Mouse (Mus musculus): ENCODE results near the gene Gm10643. TPM values are rescaled to one million over a fixed set of nuclear protein-coding genes. Genes with fewer than 3 reads are reported as not detected.

Gm10643 gene
- total RNA-seq, 2 experiments from 2014 or later = 4.9 to 5.6 TPM

DNA sequence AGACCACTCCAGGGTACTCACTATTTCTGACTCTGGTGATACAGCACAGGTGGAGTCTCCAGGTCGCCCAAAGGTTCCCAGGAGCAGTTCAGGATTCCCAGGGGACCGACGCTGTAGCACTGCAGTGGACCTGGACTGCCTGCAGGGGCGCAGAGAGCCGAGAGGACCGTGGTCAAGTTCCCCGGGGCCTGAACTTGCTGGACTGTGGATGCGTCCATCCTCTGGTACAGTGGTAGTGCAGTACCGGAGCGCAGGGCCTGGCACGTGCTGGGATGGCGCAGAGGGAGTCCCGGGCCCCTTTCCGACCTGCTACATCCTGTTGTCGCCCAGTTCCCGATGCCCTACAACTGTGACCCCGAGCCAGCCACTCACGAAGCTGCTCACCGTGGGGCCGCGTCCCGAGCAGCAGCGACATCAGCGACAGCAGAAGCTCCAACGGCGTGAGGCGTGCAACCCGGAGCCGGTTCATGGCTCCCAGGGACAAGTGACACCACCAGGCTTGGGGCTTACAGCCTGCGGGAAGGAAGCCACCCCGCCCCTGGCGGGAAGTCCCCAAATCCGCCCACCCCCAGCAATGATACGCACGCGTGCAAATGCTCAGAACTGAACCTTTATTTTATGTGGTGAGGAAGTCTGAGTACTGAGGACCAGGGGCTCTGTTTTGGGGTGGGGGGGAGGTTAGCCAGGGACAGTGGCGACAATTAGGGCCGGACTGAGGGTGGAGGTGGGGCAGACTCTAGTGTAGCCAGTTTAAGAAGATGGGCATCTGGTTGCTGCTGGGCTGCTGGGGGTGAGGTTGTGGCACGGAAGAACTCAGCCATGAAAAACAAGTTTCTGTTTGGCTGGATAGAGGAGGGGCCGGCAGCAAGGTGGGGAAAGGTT lies 22.6 kb downstream of the Gm10643 start, which contains the start of gene Il27ra:
Gene Il27ra (minus strand): TSS at position 524 of the 882 bp plus-strand sequence.
- DNase-seq (ENCODE audit: low spot score in 2 of 2) = peak in 1 of 2 experiments; percentile 29

- DNase-seq (ENCODE audit: low spot score in 2 of 2) = peak; percentile 53 to 87
Measured at GRCm38 (mm10) chr8:84039050-84039449, 25.9 kb downstream of the Gm10643 start.

DNA sequence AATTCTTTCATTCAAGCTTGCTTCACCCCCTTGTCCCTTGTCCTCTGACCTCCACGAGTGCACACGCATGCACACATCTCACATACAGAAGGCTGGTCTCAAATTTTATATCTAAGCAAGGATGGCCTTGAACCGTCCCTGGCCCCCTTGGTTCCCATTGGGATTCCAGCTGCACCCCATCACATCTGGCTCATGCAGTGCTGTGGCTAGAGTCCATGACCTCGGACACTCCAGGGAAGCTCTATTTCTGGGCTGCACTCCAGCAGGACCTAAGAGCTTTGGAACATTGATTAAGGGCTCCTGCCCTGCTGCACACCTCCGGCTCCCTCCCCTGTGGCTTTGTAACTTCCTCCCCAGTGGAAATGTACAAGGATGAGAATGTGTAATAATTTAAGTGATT lies 26.9 kb downstream of the Gm10643 start:
- no peak for DNase-seq (ENCODE audit: low spot score in 2 of 2)

DNA sequence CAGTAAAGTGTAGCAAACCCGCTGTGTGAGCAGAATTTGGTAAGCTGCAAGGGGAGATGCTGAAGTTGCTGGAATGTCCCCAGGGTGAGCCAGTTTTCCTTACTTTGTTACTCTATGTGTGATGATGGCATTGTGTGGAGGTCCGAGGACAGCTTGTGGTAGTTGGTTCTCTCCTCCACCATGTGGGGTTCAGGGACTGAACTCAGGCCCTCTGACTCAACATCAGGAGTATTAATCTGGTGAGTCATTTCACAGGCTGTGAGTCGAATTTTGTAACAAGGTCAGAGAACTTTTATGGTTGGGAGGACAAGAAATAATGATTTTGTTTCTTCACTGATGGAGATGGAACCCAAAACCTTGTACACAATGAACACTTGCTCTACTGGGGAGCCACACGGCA lies 32.2 kb downstream of the Gm10643 start:
- no peak for DNase-seq (ENCODE audit: low spot score in 2 of 2)

DNA sequence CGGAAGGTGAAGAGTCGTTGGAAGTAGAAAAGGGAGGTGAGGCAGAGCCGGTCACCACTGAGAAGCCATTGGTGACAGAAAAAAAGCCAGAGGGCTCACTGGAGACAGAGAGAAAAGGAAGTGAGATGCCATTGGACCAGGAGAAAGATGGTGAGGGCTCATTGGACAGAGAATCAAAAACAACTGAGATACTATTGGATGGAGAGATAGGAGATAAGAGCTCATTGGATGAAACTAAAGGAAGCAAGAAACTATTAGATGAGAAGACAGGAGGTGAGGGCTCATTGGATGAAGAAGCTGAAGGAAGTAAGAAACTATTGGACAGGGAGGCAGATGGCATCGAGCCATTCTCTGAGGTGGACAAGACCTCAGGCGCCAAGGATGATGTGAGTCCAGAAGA lies 35.7 kb downstream of the Gm10643 start:
- DNase-seq (ENCODE audit: low spot score in 2 of 2) = no peak

DNA sequence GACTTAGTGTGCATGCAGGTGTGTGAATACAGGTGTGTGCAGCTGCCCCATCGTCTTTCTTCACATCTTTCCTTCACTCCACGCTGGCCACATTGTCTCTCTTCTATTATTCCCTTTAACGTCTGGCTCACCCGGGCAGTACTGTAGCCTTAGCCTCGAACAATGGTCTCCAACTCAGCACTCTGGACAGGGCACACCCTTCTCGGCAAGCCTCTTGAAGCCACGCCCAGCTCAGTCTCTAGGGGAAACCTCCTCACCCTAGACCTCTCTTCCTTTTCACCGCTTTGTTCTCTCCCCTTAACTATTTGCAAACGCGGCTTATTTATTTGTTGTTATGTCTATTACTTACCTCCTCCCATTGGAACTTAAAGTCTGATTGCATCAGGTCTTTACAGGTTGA lies 37.5 kb downstream of the Gm10643 start:
- DNase-seq (ENCODE audit: low spot score in 2 of 2) = no peak

- DNase-seq (ENCODE audit: low spot score in 2 of 2) = peak in 1 of 2 experiments; percentile 34
Measured at GRCm38 (mm10) chr8:84025863-84026262, 39.1 kb downstream of the Gm10643 start.

- no peak for DNase-seq (ENCODE audit: low spot score in 2 of 2)
Measured at GRCm38 (mm10) chr8:84024171-84024570, 40.8 kb downstream of the Gm10643 start.

DNA sequence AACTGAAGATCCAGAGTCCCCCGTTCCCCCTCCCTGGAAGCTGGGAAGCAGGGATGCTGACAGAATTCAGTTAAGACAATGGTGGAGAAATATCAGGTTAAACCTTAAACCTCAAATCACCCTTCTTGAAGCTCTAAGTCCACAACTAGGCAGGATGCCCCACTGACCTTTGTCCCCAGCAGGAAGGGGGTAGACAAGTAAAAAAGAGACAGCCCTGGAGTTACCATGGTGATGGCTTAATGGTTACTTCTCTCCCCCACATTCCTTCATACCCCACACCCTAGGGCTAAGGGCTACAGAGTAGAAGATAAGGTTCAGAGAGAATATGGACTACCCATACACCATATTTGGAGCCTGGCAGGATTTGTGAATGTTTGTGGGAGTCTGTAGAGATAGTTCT lies 41.3 kb downstream of the Gm10643 start:
- DNase-seq (ENCODE audit: low spot score in 2 of 2) = no peak

DNA sequence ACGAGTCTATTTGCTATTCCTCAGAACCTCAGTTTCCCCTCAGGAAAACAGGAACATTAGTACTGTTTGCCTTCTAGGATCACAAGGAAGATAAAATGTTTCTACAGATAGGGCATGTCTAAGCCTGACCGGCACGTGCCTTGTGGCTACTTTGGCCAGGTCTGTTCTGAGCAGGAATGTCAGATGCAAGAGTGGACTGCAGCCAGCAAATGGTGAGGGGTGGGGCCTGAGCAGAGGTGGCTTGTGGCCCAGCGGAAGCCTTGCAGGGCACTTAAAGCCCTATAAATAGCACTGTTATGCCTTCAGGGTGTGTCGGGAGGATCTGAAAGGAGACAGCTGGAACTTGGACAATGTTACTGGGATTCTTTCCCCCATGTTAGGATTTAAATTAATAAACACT lies 41.9 kb downstream of the Gm10643 start:
- DNase-seq (ENCODE audit: low spot score in 2 of 2) = no peak

GRCm38 (mm10) chr8:84021569-84021968 lies 43.4 kb downstream of the Gm10643 start:
- DNase-seq (ENCODE audit: low spot score in 2 of 2) = no peak

GRCm38 (mm10) chr8:84021096-84021495 lies 43.8 kb downstream of the Gm10643 start, which contains the start of gene Palm3:
Gene Palm3, plus strand, starts transcription at chr8:84021471.
- no peak for DNase-seq (ENCODE audit: low spot score in 2 of 2)

- no peak for DNase-seq (ENCODE audit: low spot score in 2 of 2)
Measured at GRCm38 (mm10) chr8:84019738-84020137, 45.2 kb downstream of the Gm10643 start.

- DNase-seq (ENCODE audit: low spot score in 2 of 2) = no peak
Measured at GRCm38 (mm10) chr8:84015833-84016232, 49.1 kb downstream of the Gm10643 start.

Small RNAs within 50 kb of the gene (microRNA-seq; reads per million reads assigned to microRNA genes)
- 0 reads per million in 2 experiments for gene Mir709

Other genes with a start within 250 kb of the Gm10643 start
- 100 to 1,000 TPM; 306 to 309 TPM for gene Adgrl1, start 165.0 kb downstream of the Gm10643 start, total RNA-seq (2021)
- under 1 TPM; 0.68 to 0.72 TPM for gene Gm10644, start 109.9 kb downstream of the Gm10643 start, total RNA-seq (2021)
- under 1 TPM; 0.36 to 0.47 TPM for gene Asf1b, start 109.6 kb downstream of the Gm10643 start, total RNA-seq (2021)
- 100 to 1,000 TPM; 274 to 277 TPM for gene Prkaca, start 92.1 kb downstream of the Gm10643 start, total RNA-seq (2021)
- gene Samd1, start 67.5 kb downstream of the Gm10643 start, total RNA-seq (2021) = 10 to 100 TPM; 42.1 to 44.4 TPM
- gene 1700067K01Rik, start 63.6 kb downstream of the Gm10643 start, total RNA-seq (2021) = under 1 TPM; 0.50 to 0.61 TPM
- 1 to 10 TPM in 1 of 2 experiments, under 1 TPM in 1; 0.63 to 2.0 TPM for gene 2210011C24Rik, start 53.0 kb downstream of the Gm10643 start, total RNA-seq (2021)
- gene Palm3, start 43.7 kb downstream of the Gm10643 start, total RNA-seq (2021) = 1 to 10 TPM; 3.5 to 4.1 TPM
- gene Il27ra, start 22.5 kb downstream of the Gm10643 start, total RNA-seq (2021) = 1 to 10 TPM; 1.6 to 1.9 TPM
- gene Rln3, start 20.1 kb downstream of the Gm10643 start, total RNA-seq (2021) = not detected
- 10 to 100 TPM; 27.3 to 28.1 TPM for gene Rfx1, start 1.7 kb upstream of the Gm10643 start, total RNA-seq (2021)
- gene Dcaf15, start 39.6 kb upstream of the Gm10643 start, total RNA-seq (2021) = 10 to 100 TPM; 16.9 to 17.6 TPM
- not detected for gene Podnl1, start 60.9 kb upstream of the Gm10643 start, total RNA-seq (2021)
- gene Cc2d1a, start 82.8 kb upstream of the Gm10643 start, total RNA-seq (2021) = 10 to 100 TPM; 57.4 to 61.0 TPM
- 1 to 10 TPM; 3.1 to 3.2 TPM for gene 4930432K21Rik, start 82.9 kb upstream of the Gm10643 start, total RNA-seq (2021)
- 1 to 10 TPM; 2.3 to 2.7 TPM for gene Nanos3, start 120.1 kb upstream of the Gm10643 start, total RNA-seq (2021)
- gene Zswim4, start 171.9 kb upstream of the Gm10643 start, total RNA-seq (2021) = 10 to 100 TPM; 17.0 to 17.3 TPM
- 100 to 1,000 TPM; 132 to 136 TPM for gene D8Ertd738e, start 184.6 kb upstream of the Gm10643 start, total RNA-seq (2021)
- 10 to 100 TPM; 17.4 to 17.5 TPM for gene Mri1, start 192.2 kb upstream of the Gm10643 start, total RNA-seq (2021)
- gene Ccdc130, start 205.2 kb upstream of the Gm10643 start, total RNA-seq (2021) = 10 to 100 TPM; 25.7 to 27.2 TPM

Measured in layer of hippocampus, adult 18-20 months (tissue).